Comparison of ENCODE assay signal across 32 mouse cellular contexts in the genomic region with DNA sequence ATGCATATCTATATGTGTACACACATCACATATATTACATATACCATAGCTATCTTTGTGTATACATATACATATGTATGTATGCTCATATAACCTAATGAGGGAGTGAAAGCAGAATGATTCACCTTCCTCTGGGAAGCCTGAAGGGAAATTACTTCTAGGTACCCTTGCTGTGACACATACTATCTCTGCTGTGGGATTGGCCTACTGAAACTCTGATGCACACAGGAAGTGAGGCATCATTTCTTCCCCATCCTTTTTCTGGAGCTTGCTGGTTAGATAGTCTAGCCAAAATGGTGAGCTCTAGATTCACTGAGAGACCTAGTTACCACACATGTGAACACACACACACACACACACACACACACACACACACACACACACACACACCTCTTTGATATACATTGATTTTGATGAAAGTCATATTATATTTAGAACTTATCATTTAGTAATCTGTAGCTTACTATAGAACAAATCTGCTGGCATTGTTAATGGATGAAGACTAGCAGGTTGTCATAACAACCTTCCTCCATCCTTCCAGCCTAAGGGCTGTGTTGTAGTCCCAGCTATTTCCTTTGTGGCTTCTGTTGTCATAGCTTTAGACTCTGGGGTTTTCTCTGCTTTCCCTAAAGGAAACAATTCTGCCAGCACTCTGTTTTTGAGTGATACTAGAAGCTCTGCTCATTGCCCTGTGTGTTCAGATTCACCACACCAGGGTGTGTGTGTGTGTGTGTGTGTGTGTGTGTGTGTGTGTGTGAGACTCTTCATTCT. TPM values are rescaled to one million over a fixed set of nuclear protein-coding genes. Genes with fewer than 3 reads are reported as not detected.
DNase-seq lines count a peak whose midpoint lies in the region; ATAC-seq and TF ChIP-seq lines count a peak whose summit lies in the region.
"Had no signal": no experiment of that assay in that cellular context is flagged by ENCODE, and none has a peak within 500 bp of the region (broad histone marks: within the 10 kb centered on the region; RNA-seq: fewer than 3 reads in every experiment).

No protein-coding gene starts in this region.

- no peak overlapping the region for H3K4me3 ChIP-seq in forebrain, postnatal 0 days (ENCODE audit: low read depth, low read length)
- H3K4me3 ChIP-seq in forebrain, embryonic 14.5 days (ENCODE audit: low read depth, low read length), result no peak overlapping the region
- H3K4me3 ChIP-seq in midbrain, postnatal 0 days (ENCODE audit: low read depth, low read length), result no peak overlapping the region
- no peak overlapping the region for H3K4me3 ChIP-seq in midbrain, embryonic 11.5 days (ENCODE audit: low read depth, low read length)
- no peak overlapping the region for H3K4me3 ChIP-seq in hindbrain, embryonic 16.5 days (ENCODE audit: low read length)
- H3K4me3 ChIP-seq: forebrain, embryonic 10.5 days; forebrain, embryonic 13.5 days; heart, embryonic 12.5 days; heart, embryonic 15.5 days; intestine, embryonic 15.5 days had no signal

- no peak for TF ChIP-seq CTCF in forebrain, postnatal 0 days (IDR thresholded peaks at IDR 0.05; ENCODE audit: low read depth)
- TF ChIP-seq CTCF in midbrain, postnatal 0 days (IDR thresholded peaks at IDR 0.05), result no peak

- intact Hi-C loops in left cerebral cortex, postnatal 10 days (cut with DNase I), result no loop called here

- peak; percentile 47; the same call in 1 of the 2 replicates for ATAC-seq in forebrain, postnatal 0 days
- ATAC-seq in forebrain, embryonic 14.5 days, result no peak
- ATAC-seq in midbrain, postnatal 0 days (ENCODE audit: low FRiP score), result peak; percentile 63
- no peak for ATAC-seq in midbrain, embryonic 11.5 days (ENCODE audit: low FRiP score)
- peak; percentile 45; the same call in 1 of the 2 replicates for ATAC-seq in common myeloid progenitor, adult 5-6 weeks (replicated peaks; ENCODE audit: low read depth, poor library complexity, severe bottlenecking)
- ATAC-seq in hindbrain, embryonic 16.5 days, result no peak
- ATAC-seq: forebrain, embryonic 13.5 days; intestine, embryonic 15.5 days had no signal

- H3K4me2 ChIP-seq in forebrain, postnatal 0 days (ENCODE audit: low read depth), result no peak overlapping the region
- H3K4me2 ChIP-seq in forebrain, embryonic 14.5 days (ENCODE audit: low read length), result no peak overlapping the region
- no peak overlapping the region for H3K4me2 ChIP-seq in midbrain, postnatal 0 days (ENCODE audit: low read depth, low read length, poor library complexity, severe bottlenecking)
- H3K4me2 ChIP-seq in midbrain, embryonic 11.5 days, result no peak overlapping the region
- no peak overlapping the region for H3K4me2 ChIP-seq in hindbrain, embryonic 16.5 days (ENCODE audit: low read length)
- H3K4me2 ChIP-seq: forebrain, embryonic 13.5 days; heart, embryonic 12.5 days; heart, embryonic 15.5 days; hindbrain, embryonic 14.5 days; intestine, embryonic 15.5 days had no signal

- DNase-seq in forebrain, postnatal 0 days, result no peak
- no peak for DNase-seq in forebrain, embryonic 14.5 days (ENCODE audit: low spot score)
- no peak for DNase-seq in midbrain, postnatal 0 days (ENCODE audit: low spot score)
- DNase-seq in midbrain, embryonic 11.5 days (ENCODE audit: low spot score, missing footprints), result no peak
- DNase-seq in thymus, postnatal 10 days (ENCODE audit: low spot score in 2 of 2), result no peak
- no peak for DNase-seq in left cerebral cortex, postnatal 10 days (ENCODE audit: extremely low spot score in 1 of 2, low spot score in 2 of 2)
- DNase-seq: adrenal gland, postnatal 10 days; adrenal gland, postnatal 36 days; cerebellum, adult 11 months; cerebellum, adult 2 months; cerebellum, adult 9-11 months; cerebellum, postnatal 25 days; gastrocnemius, postnatal 36 days; heart, postnatal 10 days; heart, postnatal 36 days; kidney, adult 11 months had no signal

- H3K36me3 ChIP-seq in forebrain, postnatal 0 days (ENCODE audit: insufficient read depth), result no peaks in the 10 kb centered on the region
- no peaks in the 10 kb centered on the region for H3K36me3 ChIP-seq in forebrain, embryonic 14.5 days (ENCODE audit: control insufficient read depth, insufficient read depth, low read length)
- no peaks in the 10 kb centered on the region for H3K36me3 ChIP-seq in midbrain, postnatal 0 days (ENCODE audit: insufficient read depth, low read length)
- H3K36me3 ChIP-seq in midbrain, embryonic 11.5 days (ENCODE audit: control insufficient read depth, insufficient read depth, low read length), result no peaks in the 10 kb centered on the region
- H3K36me3 ChIP-seq in hindbrain, embryonic 16.5 days (ENCODE audit: control insufficient read depth, insufficient read depth, low read length), result no peaks in the 10 kb centered on the region
- H3K36me3 ChIP-seq: forebrain, embryonic 10.5 days; heart, embryonic 12.5 days; heart, embryonic 15.5 days; intestine, embryonic 15.5 days had no signal

- H3K27me3 ChIP-seq in forebrain, postnatal 0 days (ENCODE audit: insufficient read depth, low read length), result no peaks in the 10 kb centered on the region
- H3K27me3 ChIP-seq in forebrain, embryonic 14.5 days (replicated peaks; ENCODE audit: control insufficient read depth, insufficient read depth, low read length), result no peaks in the 10 kb centered on the region
- H3K27me3 ChIP-seq in midbrain, postnatal 0 days (ENCODE audit: insufficient read depth, low read length), result no peaks in the 10 kb centered on the region; the same call in 1 of the 2 replicates
- H3K27me3 ChIP-seq in midbrain, embryonic 11.5 days (ENCODE audit: control insufficient read depth, insufficient read depth, low read length), result no peaks in the 10 kb centered on the region
- H3K27me3 ChIP-seq in hindbrain, embryonic 16.5 days (replicated peaks; ENCODE audit: control insufficient read depth, insufficient read depth, low read length), result no peaks in the 10 kb centered on the region
- H3K27me3 ChIP-seq: forebrain, embryonic 13.5 days; heart, embryonic 12.5 days; heart, embryonic 15.5 days; intestine, embryonic 15.5 days had no signal

- no peak overlapping the region for H3K9ac ChIP-seq in forebrain, postnatal 0 days
- no peak overlapping the region for H3K9ac ChIP-seq in forebrain, embryonic 14.5 days (ENCODE audit: low read length)
- H3K9ac ChIP-seq in midbrain, postnatal 0 days (replicated peaks; ENCODE audit: low read length, poor library complexity, severe bottlenecking), result no peak overlapping the region
- no peak overlapping the region for H3K9ac ChIP-seq in midbrain, embryonic 11.5 days (ENCODE audit: low read length)
- no peak overlapping the region for H3K9ac ChIP-seq in hindbrain, embryonic 16.5 days (ENCODE audit: low read depth, low read length)
- H3K9ac ChIP-seq: forebrain, embryonic 13.5 days; heart, embryonic 12.5 days; heart, embryonic 15.5 days; hindbrain, embryonic 14.5 days; intestine, embryonic 15.5 days had no signal

- H3K9me3 ChIP-seq in forebrain, postnatal 0 days (ENCODE audit: low read length), result no peaks in the 10 kb centered on the region
- H3K9me3 ChIP-seq in forebrain, embryonic 14.5 days (replicated peaks; ENCODE audit: control insufficient read depth, low read length), result no peaks in the 10 kb centered on the region
- no peaks in the 10 kb centered on the region for H3K9me3 ChIP-seq in midbrain, postnatal 0 days (ENCODE audit: low read length)
- no peaks in the 10 kb centered on the region for H3K9me3 ChIP-seq in midbrain, embryonic 11.5 days (ENCODE audit: control insufficient read depth, low read length)
- H3K9me3 ChIP-seq in hindbrain, embryonic 16.5 days (ENCODE audit: control insufficient read depth, low read length), result no peaks in the 10 kb centered on the region
- H3K9me3 ChIP-seq: forebrain, embryonic 10.5 days; forebrain, embryonic 13.5 days; heart, embryonic 12.5 days; heart, embryonic 15.5 days; intestine, embryonic 15.5 days had no signal

- no peaks in the 10 kb centered on the region for H3K4me1 ChIP-seq in forebrain, postnatal 0 days (ENCODE audit: insufficient read depth)
- no peaks in the 10 kb centered on the region for H3K4me1 ChIP-seq in forebrain, embryonic 14.5 days (ENCODE audit: control insufficient read depth, insufficient read depth, low read length)
- H3K4me1 ChIP-seq in midbrain, postnatal 0 days (ENCODE audit: insufficient read depth, low read length), result no peaks in the 10 kb centered on the region
- H3K4me1 ChIP-seq in midbrain, embryonic 11.5 days (ENCODE audit: control insufficient read depth, insufficient read depth, low read length), result no peaks in the 10 kb centered on the region
- no peaks in the 10 kb centered on the region for H3K4me1 ChIP-seq in hindbrain, embryonic 16.5 days (ENCODE audit: control insufficient read depth, insufficient read depth, low read depth, low read length)
- H3K4me1 ChIP-seq: forebrain, embryonic 10.5 days; forebrain, embryonic 13.5 days; heart, embryonic 12.5 days; heart, embryonic 15.5 days; intestine, embryonic 15.5 days had no signal

- H3K27ac ChIP-seq in forebrain, postnatal 0 days (ENCODE audit: low read depth, low read length), result no peak overlapping the region
- H3K27ac ChIP-seq in forebrain, embryonic 14.5 days (ENCODE audit: low read depth, low read length), result no peak overlapping the region
- no peak overlapping the region for H3K27ac ChIP-seq in midbrain, postnatal 0 days (ENCODE audit: low read depth, low read length)
- H3K27ac ChIP-seq in midbrain, embryonic 11.5 days (ENCODE audit: low read depth, low read length), result no peak overlapping the region
- H3K27ac ChIP-seq in hindbrain, embryonic 16.5 days (ENCODE audit: low read depth, low read length), result no peak overlapping the region
- H3K27ac ChIP-seq: forebrain, embryonic 10.5 days; forebrain, embryonic 13.5 days; heart, embryonic 15.5 days; hindbrain, embryonic 14.5 days; intestine, embryonic 15.5 days had no signal

RNA-seq across cellular contexts. Expression of a gene that starts 19.0 kb away (rescaled TPM):
- total RNA-seq in forebrain, postnatal 0 days (2014; rRNA removed), result not detected in 2 replicates
- not detected in 2 replicates for polyA plus RNA-seq in forebrain, postnatal 0 days (2015; fragmentation: Nextera tagmentation; extraction: Ambion mirVana)
- not detected in 2 replicates for polyA plus RNA-seq in forebrain, embryonic 14.5 days (2014; fragmentation: Nextera tagmentation; extraction: Ambion mirVana)
- not detected in 2 replicates for total RNA-seq in midbrain, postnatal 0 days (2014; rRNA removed)
- not detected in 2 replicates for polyA plus RNA-seq in midbrain, postnatal 0 days (2015; fragmentation: Nextera tagmentation; extraction: Ambion mirVana)
- polyA plus RNA-seq in midbrain, embryonic 11.5 days (2014; fragmentation: Nextera tagmentation; extraction: Ambion mirVana), result not detected in 2 replicates
- total RNA-seq in common myeloid progenitor, adult 5-6 weeks (2017), result not detected in 2 replicates
- total RNA-seq in left cerebral cortex, postnatal 10 days (2021), result not detected
- not detected in 2 replicates for polyA plus RNA-seq in hindbrain, embryonic 16.5 days (2015; fragmentation: Nextera tagmentation; extraction: Ambion mirVana)
- total RNA-seq: adrenal gland, adult 18-20 months; adrenal gland, postnatal 10 days; adrenal gland, postnatal 36 days; ES-E14; gastrocnemius, adult 8-10 months; gastrocnemius, postnatal 36 days; granulocyte monocyte progenitor cell, adult 5-6 weeks; heart, postnatal 10 days; heart, postnatal 36 days had no signal
- polyA plus RNA-seq: C2C12; cerebellum, adult 2 months; embryonic facial prominence, embryonic 11.5 days; embryonic facial prominence, embryonic 14.5 days; forebrain, embryonic 10.5 days; forebrain, embryonic 13.5 days; heart, embryonic 12.5 days; heart, embryonic 15.5 days; hindbrain, embryonic 11.5 days; hindbrain, embryonic 14.5 days; intestine, embryonic 15.5 days had no signal

RNA-seq across cellular contexts. Expression of a gene that starts 21.9 kb away (rescaled TPM):
- not detected in 2 replicates for total RNA-seq in forebrain, postnatal 0 days (2014; rRNA removed)
- not detected in 2 replicates for polyA plus RNA-seq in forebrain, postnatal 0 days (2015; fragmentation: Nextera tagmentation; extraction: Ambion mirVana)
- polyA plus RNA-seq in forebrain, embryonic 14.5 days (2014; fragmentation: Nextera tagmentation; extraction: Ambion mirVana), result not detected in 2 replicates
- total RNA-seq in midbrain, postnatal 0 days (2014; rRNA removed), result not detected in 2 replicates
- polyA plus RNA-seq in midbrain, postnatal 0 days (2015; fragmentation: Nextera tagmentation; extraction: Ambion mirVana), result not detected in 2 replicates
- polyA plus RNA-seq in midbrain, embryonic 11.5 days (2014; fragmentation: Nextera tagmentation; extraction: Ambion mirVana), result not detected in 2 replicates
- total RNA-seq in common myeloid progenitor, adult 5-6 weeks (2017), result not detected in 2 replicates
- total RNA-seq in left cerebral cortex, postnatal 10 days (2021), result not detected
- not detected in 2 replicates for polyA plus RNA-seq in hindbrain, embryonic 16.5 days (2015; fragmentation: Nextera tagmentation; extraction: Ambion mirVana)
- total RNA-seq: adrenal gland, adult 18-20 months; adrenal gland, postnatal 10 days; adrenal gland, postnatal 36 days; ES-E14; gastrocnemius, adult 8-10 months; gastrocnemius, postnatal 36 days; granulocyte monocyte progenitor cell, adult 5-6 weeks; heart, postnatal 10 days; heart, postnatal 36 days had no signal
- polyA plus RNA-seq: C2C12; cerebellum, adult 2 months; embryonic facial prominence, embryonic 11.5 days; embryonic facial prominence, embryonic 14.5 days; forebrain, embryonic 10.5 days; forebrain, embryonic 13.5 days; heart, embryonic 12.5 days; heart, embryonic 15.5 days; hindbrain, embryonic 11.5 days; hindbrain, embryonic 14.5 days; intestine, embryonic 15.5 days had no signal

RNA-seq across cellular contexts. Expression of a gene that starts 39.1 kb away (rescaled TPM):
- not detected in 2 replicates for total RNA-seq in forebrain, postnatal 0 days (2014; rRNA removed)
- not detected in 2 replicates for polyA plus RNA-seq in forebrain, postnatal 0 days (2015; fragmentation: Nextera tagmentation; extraction: Ambion mirVana)
- polyA plus RNA-seq in forebrain, embryonic 14.5 days (2014; fragmentation: Nextera tagmentation; extraction: Ambion mirVana), result not detected in 2 replicates
- not detected in 2 replicates for total RNA-seq in midbrain, postnatal 0 days (2014; rRNA removed)
- not detected in 2 replicates for polyA plus RNA-seq in midbrain, postnatal 0 days (2015; fragmentation: Nextera tagmentation; extraction: Ambion mirVana)
- polyA plus RNA-seq in midbrain, embryonic 11.5 days (2014; fragmentation: Nextera tagmentation; extraction: Ambion mirVana), result not detected in 2 replicates
- total RNA-seq in common myeloid progenitor, adult 5-6 weeks (2017), result not detected in 2 replicates
- total RNA-seq in left cerebral cortex, postnatal 10 days (2021), result not detected
- polyA plus RNA-seq in hindbrain, embryonic 16.5 days (2015; fragmentation: Nextera tagmentation; extraction: Ambion mirVana), result not detected in 2 replicates
- total RNA-seq: adrenal gland, adult 18-20 months; adrenal gland, postnatal 10 days; adrenal gland, postnatal 36 days; ES-E14; gastrocnemius, adult 8-10 months; gastrocnemius, postnatal 36 days; granulocyte monocyte progenitor cell, adult 5-6 weeks; heart, postnatal 10 days; heart, postnatal 36 days had no signal
- polyA plus RNA-seq: C2C12; cerebellum, adult 2 months; embryonic facial prominence, embryonic 11.5 days; embryonic facial prominence, embryonic 14.5 days; forebrain, embryonic 10.5 days; forebrain, embryonic 13.5 days; heart, embryonic 12.5 days; heart, embryonic 15.5 days; hindbrain, embryonic 11.5 days; hindbrain, embryonic 14.5 days; intestine, embryonic 15.5 days had no signal

Comparison
In these comparisons a context has a peak if more than half of its experiments do, and no peak if none do; other contexts are left out.
1. ATAC-seq: peak in forebrain, postnatal 0 days (single experiment), midbrain, postnatal 0 days (single experiment) and common myeloid progenitor, adult 5-6 weeks (single experiment); none in forebrain, embryonic 14.5 days (single experiment), midbrain, embryonic 11.5 days (single experiment) and hindbrain, embryonic 16.5 days (single experiment).